In the genomic region with DNA sequence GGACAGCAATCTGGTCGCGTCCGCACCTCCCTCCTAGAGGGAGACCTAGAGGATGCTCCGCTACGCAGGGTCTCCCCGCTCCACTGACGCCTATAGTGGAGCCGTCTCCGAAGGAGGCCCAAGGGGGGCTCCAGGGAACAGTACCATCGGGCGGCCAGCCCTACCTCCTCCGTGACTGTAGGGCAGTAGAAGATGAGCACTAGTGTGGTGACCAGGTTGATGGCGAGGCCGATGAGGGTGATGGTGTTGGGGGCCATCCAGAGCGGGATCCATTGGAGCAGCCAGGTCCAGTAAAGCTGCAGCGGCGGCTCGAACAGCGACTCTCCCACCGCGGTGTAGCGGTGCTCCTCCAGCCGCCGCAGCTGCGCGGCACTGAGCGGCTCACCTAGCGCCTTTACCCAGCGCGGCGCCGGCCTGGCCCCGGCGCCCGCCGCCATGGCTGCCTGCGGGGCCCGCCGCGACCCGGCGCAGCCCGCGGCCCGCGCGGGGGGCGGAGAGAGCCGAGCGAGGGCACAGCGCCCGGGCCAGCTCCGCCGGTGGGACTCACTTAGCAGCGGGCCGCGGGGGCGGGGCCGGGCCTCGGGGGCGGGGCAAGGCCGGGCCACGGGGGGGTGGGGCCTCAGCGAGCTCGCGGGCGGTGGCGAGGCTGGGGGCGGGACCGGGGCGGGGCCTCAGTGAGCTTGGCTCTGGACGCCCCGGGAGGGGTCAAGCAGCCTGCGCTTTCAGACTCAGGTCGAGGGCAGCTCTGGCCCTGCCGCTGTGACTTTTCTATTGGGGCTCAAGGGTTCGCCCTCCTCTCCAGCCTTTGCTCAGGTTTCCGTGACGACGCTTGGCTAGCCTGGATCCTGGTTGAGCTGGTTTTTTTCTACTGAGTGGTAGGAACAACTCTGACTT, we compare ENCODE assay signal across 8 mouse cellular contexts. TPM values are rescaled to one million over a fixed set of nuclear protein-coding genes. Genes with fewer than 3 reads are reported as not detected.
DNase-seq lines count a peak whose midpoint lies in the region; ATAC-seq lines count a peak whose summit lies in the region.

Gene Chpt1, minus strand, starts transcription at position 653 of the 894 bp plus-strand sequence.

- no peaks in the 10 kb centered on the region for H3K9me3 ChIP-seq in embryonic facial prominence, embryonic 11.5 days (replicated peaks; ENCODE audit: control insufficient read depth, low read length)
- no peaks in the 10 kb centered on the region for H3K9me3 ChIP-seq in limb, embryonic 12.5 days
- H3K9me3 ChIP-seq in midbrain, embryonic 14.5 days (ENCODE audit: control insufficient read depth, low read length), result no peaks in the 10 kb centered on the region

- H3K27me3 ChIP-seq in embryonic facial prominence, embryonic 11.5 days (ENCODE audit: control insufficient read depth, insufficient read depth, low read length), result no peaks in the 10 kb centered on the region
- H3K27me3 ChIP-seq in limb, embryonic 12.5 days, result no peaks in the 10 kb centered on the region
- no peaks in the 10 kb centered on the region for H3K27me3 ChIP-seq in midbrain, embryonic 14.5 days (ENCODE audit: control insufficient read depth, insufficient read depth, low read length)

- peak within 1 kb of the TSS; percentile 70 for H3K4me3 ChIP-seq in embryonic facial prominence, embryonic 11.5 days (ENCODE audit: low read depth, low read length)
- H3K4me3 ChIP-seq in limb, embryonic 12.5 days (replicated peaks), result peak within 1 kb of the TSS; percentile 69
- H3K4me3 ChIP-seq in midbrain, embryonic 14.5 days (replicated peaks; ENCODE audit: low read depth, low read length), result peak within 1 kb of the TSS; percentile 69

- DNase-seq in layer of hippocampus, adult 11-12 months (ENCODE audit: low spot score), result peak; percentile 72
- DNase-seq in layer of hippocampus, adult 9-10 months (ENCODE audit: low spot score), result no peak
- DNase-seq in embryonic facial prominence, embryonic 11.5 days (ENCODE audit: low spot score), result peak; percentile 92
- DNase-seq in heart, adult 11 months, result peak; percentile 99
- DNase-seq in kidney, adult 18-20 months, result peak; percentile 86
- peak; percentile 94 for DNase-seq in midbrain, embryonic 14.5 days
- DNase-seq in spleen, adult 18-20 months, result peak; percentile 77 to 86

- WGBS in embryonic facial prominence, embryonic 11.5 days, result 2% methylated on average over 47 of the region's 80 CpGs
- under 1% methylated on average over 58 of the region's 80 CpGs for whole genome bisulfite sequencing in limb, embryonic 12.5 days
- under 1% methylated on average over 66 of the region's 80 CpGs for WGBS in midbrain, embryonic 14.5 days

- H3K9ac ChIP-seq in embryonic facial prominence, embryonic 11.5 days (replicated peaks; ENCODE audit: low read length), result peak within 1 kb of the TSS; percentile 89
- peak within 1 kb of the TSS; percentile 81 for H3K9ac ChIP-seq in limb, embryonic 12.5 days (replicated peaks)
- H3K9ac ChIP-seq in midbrain, embryonic 14.5 days (replicated peaks; ENCODE audit: low read length), result peak within 1 kb of the TSS; percentile 89

- ATAC-seq in embryonic facial prominence, embryonic 11.5 days (replicated peaks; ENCODE audit: insufficient number of reproducible peaks, low FRiP score, low TSS enrichment, low read depth), result peak; percentile 95
- peak; percentile 94 for ATAC-seq in limb, embryonic 12.5 days (ENCODE audit: insufficient number of reproducible peaks, insufficient read depth, low FRiP score, low TSS enrichment, low read depth)
- peak; percentile 96 for ATAC-seq in midbrain, embryonic 14.5 days (ENCODE audit: low FRiP score, low TSS enrichment)

- H3K36me3 ChIP-seq in embryonic facial prominence, embryonic 11.5 days (replicated peaks; ENCODE audit: control insufficient read depth, insufficient read depth, low read depth, low read length), result no peaks in the 10 kb centered on the region
- no peaks in the 10 kb centered on the region for H3K36me3 ChIP-seq in limb, embryonic 12.5 days
- H3K36me3 ChIP-seq in midbrain, embryonic 14.5 days (ENCODE audit: control insufficient read depth, insufficient read depth, low read length), result no peaks in the 10 kb centered on the region

- 0 out of 2 replicates have a peak within 1 kb of the TSS, but pooled peaks have one; percentile 35 for H3K27ac ChIP-seq in embryonic facial prominence, embryonic 11.5 days (replicated peaks; ENCODE audit: low read depth, low read length)
- peak within 1 kb of the TSS; percentile 70; the same call in 1 of the 2 replicates for H3K27ac ChIP-seq in limb, embryonic 12.5 days
- H3K27ac ChIP-seq in midbrain, embryonic 14.5 days (replicated peaks; ENCODE audit: low read depth, low read length), result peak within 1 kb of the TSS; percentile 83

- H3K4me1 ChIP-seq in embryonic facial prominence, embryonic 11.5 days (ENCODE audit: control insufficient read depth, insufficient read depth, low read length), result no peaks in the 10 kb centered on the region; the same call in 1 of the 2 replicates
- H3K4me1 ChIP-seq in limb, embryonic 12.5 days (replicated peaks), result peaks cover 24% of the 10 kb centered on the region; the same call in 1 of the 2 replicates
- H3K4me1 ChIP-seq in midbrain, embryonic 14.5 days (ENCODE audit: control insufficient read depth, insufficient read depth, low read length), result peaks cover 17% of the 10 kb centered on the region

- peak within 1 kb of the TSS; percentile 71 for H3K4me2 ChIP-seq in embryonic facial prominence, embryonic 11.5 days (ENCODE audit: low read depth, low read length)
- H3K4me2 ChIP-seq in limb, embryonic 12.5 days, result peak within 1 kb of the TSS; percentile 64
- peak within 1 kb of the TSS; percentile 70 for H3K4me2 ChIP-seq in midbrain, embryonic 14.5 days (ENCODE audit: low read length)

RNA-seq across cellular contexts. Expression of gene Chpt1, which starts in this region (rescaled TPM):
- polyA plus RNA-seq in embryonic facial prominence, embryonic 11.5 days (2014; fragmentation: Nextera tagmentation; extraction: Ambion mirVana), result 20.8 and 27.9 TPM in 2 replicates
- polyA plus RNA-seq in limb, embryonic 12.5 days (2016; fragmentation: Nextera tagmentation; extraction: Ambion mirVana), result 26.9 and 34.9 TPM in 2 replicates
- polyA plus RNA-seq in midbrain, embryonic 14.5 days (2014; fragmentation: Nextera tagmentation; extraction: Ambion mirVana), result 8.5 and 8.7 TPM in 2 replicates
